Mouse (Mus musculus) inflammation-experienced regulatory T-cells (primary cell): ENCODE data around the gene Ireb2. TPM values are rescaled to one million over a fixed set of nuclear protein-coding genes. Genes with fewer than 3 reads are reported as not detected.

Source experiments
- polyA plus RNA-seq, 2 experiments: library from polyadenylated mRNA; unstranded; fragments of 100-300 nt; shearing (Covaris generic); gene quantifications; one replicate each; pipeline ENCODE4 v1.2.1; 2017

Gene Ireb2
- polyA plus RNA-seq, result 10 to 100 TPM; 18.4 to 22.0 TPM

GRCm38 (mm10) chr9:54863363-54864281, at the start of gene Ireb2:
Ireb2 (plus strand) TSS chr9:54863789.

GRCm38 (mm10) chr9:54917010-54917677, 53.6 kb downstream of the Ireb2 start, which contains the start of gene Hykk:
Hykk (plus strand) TSS chr9:54917283.

GRCm38 (mm10) chr9:54950575-54951321, 87.2 kb downstream of the Ireb2 start, which contains the start of the genes Psma4 and AY074887:
Psma4 (plus strand) TSS chr9:54950790.
AY074887 (minus strand) TSS chr9:54950998.

Other genes starting within 250 kb of the Ireb2 start
- 10 to 100 TPM; 57.2 to 61.6 TPM for gene Acsbg1, start 201.9 kb upstream of the Ireb2 start, polyA plus RNA-seq
- gene Dnaja4, start 164.9 kb upstream of the Ireb2 start, polyA plus RNA-seq, result 10 to 100 TPM; 30.0 to 39.7 TPM
- 100 to 1,000 TPM in 1 of 2 experiments, 10 to 100 TPM in 1; 85.1 to 105 TPM for gene Wdr61, start 129.3 kb upstream of the Ireb2 start, polyA plus RNA-seq
- gene Crabp1, start 99.0 kb upstream of the Ireb2 start, polyA plus RNA-seq, result under 1 TPM in 1 of 2 experiments, not detected in 1; 0.60 TPM
- gene Hykk, start 53.5 kb downstream of the Ireb2 start, polyA plus RNA-seq, result under 1 TPM; 0.40 to 0.49 TPM
- 100 to 1,000 TPM; 192 to 247 TPM for gene Psma4, start 87.0 kb downstream of the Ireb2 start, polyA plus RNA-seq
- under 1 TPM; 0.65 to 0.83 TPM for gene AY074887, start 87.2 kb downstream of the Ireb2 start, polyA plus RNA-seq
- gene Chrna5, start 117.1 kb downstream of the Ireb2 start, polyA plus RNA-seq, result 1 to 10 TPM in 1 of 2 experiments, under 1 TPM in 1; 0.28 to 1.2 TPM
- gene Chrna3, start 162.8 kb downstream of the Ireb2 start, polyA plus RNA-seq, result 1 to 10 TPM in 1 of 2 experiments, under 1 TPM in 1; 0.14 to 1.4 TPM
- gene Chrnb4, start 185.0 kb downstream of the Ireb2 start, polyA plus RNA-seq, result not detected